Mouse (Mus musculus) heart, embryonic 15.5 days (tissue): ENCODE results near the gene Prrc2a. TPM values are rescaled to one million over a fixed set of nuclear protein-coding genes. Genes with fewer than 3 reads are reported as not detected.

Experiments used
- ATAC-seq: fragments of 200-750 bp; cut with Nextera tagmentation; replicated peaks from 2 replicates; pipeline ENCODE4 v1.8.0; 2017; ENCODE audit warnings: low read depth, moderate TSS enrichment; ENCODE audit not compliant: insufficient number of reproducible peaks, insufficient read depth, low FRiP score
- H3K27ac ChIP-seq: fragments of 300-500 bp; sonication (generic); 2 replicates; pipeline ENCODE4 v1.5.1; 2015; ENCODE audit warnings: mild to moderate bottlenecking, inconsistent platforms
- H3K27me3 ChIP-seq: fragments of 300-500 bp; sonication (generic); 2 replicates; pipeline ENCODE4 v1.6.1; 2015; ENCODE audit warnings: inconsistent platforms
- H3K36me3 ChIP-seq: fragments of 300-500 bp; sonication (generic); 2 replicates; pipeline ENCODE4 v1.6.1; 2015; ENCODE audit warnings: mild to moderate bottlenecking, inconsistent platforms
- H3K4me1 ChIP-seq: fragments of 300-500 bp; sonication (generic); replicated peaks from 2 replicates; pipeline ENCODE4 v1.6.1; 2015; ENCODE audit warnings: inconsistent platforms
- H3K4me2 ChIP-seq: fragments of 300-500 bp; sonication (generic); 2 replicates; pipeline ENCODE4 v1.6.1; 2015; ENCODE audit warnings: inconsistent platforms, mild to moderate bottlenecking, moderate library complexity
- H3K4me3 ChIP-seq: fragments of 300-500 bp; sonication (generic); 2 replicates; pipeline ENCODE4 v1.5.1; 2015; ENCODE audit warnings: mild to moderate bottlenecking, inconsistent platforms
- H3K9ac ChIP-seq: fragments of 300-500 bp; sonication (generic); 2 replicates; pipeline ENCODE4 v1.6.1; 2015; ENCODE audit warnings: mild to moderate bottlenecking, inconsistent platforms
- H3K9me3 ChIP-seq: fragments of 300-500 bp; sonication (generic); replicated peaks from 2 replicates; pipeline ENCODE4 v1.6.1; 2016; ENCODE audit warnings: inconsistent platforms
- WGBS: fragments of 180-500 bp; shearing (Covaris S2); methylation state at CpG from one replicate; pipeline ENCODE4 v1.1.7; 2015; ENCODE audit warnings: mixed read lengths; 5-methylcytosine and 5-hydroxymethylcytosine counted together
- polyA plus RNA-seq: library from polyadenylated mRNA; unstranded; fragments of >200 nt; fragmentation: Nextera tagmentation; extraction: Ambion mirVana; gene quantifications from 2 replicates; pipeline ENCODE4 v1.2.1, GENCODE M21; 2015

Gene Prrc2a
- polyA plus RNA-seq, 1 experiment from 2014 or later: 95.1 TPM

- Histone ChIP-seq H3K4me1 (peaks cover 5% of the 10 kb centered on the region; the same call in 1 of the 2 replicates), H3K27ac (peak within 1 kb of the TSS; percentile 37; the same call in 1 of the 2 replicates), H3K4me2 (no peak within 1 kb of the TSS), H3K9me3 (no peaks in the 10 kb centered on the region), H3K9ac (no peak within 1 kb of the TSS), H3K4me3 (0 out of 2 replicates have a peak within 1 kb of the TSS, but pooled peaks have one; percentile 3), H3K36me3 (no peaks in the 10 kb centered on the region), H3K27me3 (no peaks in the 10 kb centered on the region)
- no peak for ATAC-seq
- 65% methylated on average over 7 of the region's 7 CpGs for WGBS
Measured at GRCm38 (mm10) chr17:35187959-35188610, 23.4 kb upstream of the Prrc2a start, which contains the start of gene Lst1. Gene Lst1 (minus strand): TSS chr17:35188439.

GRCm38 (mm10) chr17:35187345-35187744 is 22.6 kb upstream of the Prrc2a start:
- Histone ChIP-seq H3K36me3 (no peaks in the 10 kb centered on the region), H3K4me3 (0 out of 2 replicates have a peak overlapping the region, but pooled peaks have one; percentile 3), H3K27me3 (no peaks in the 10 kb centered on the region), H3K4me2 (no peak overlapping the region), H3K4me1 (peaks cover 5% of the 10 kb centered on the region; the same call in 1 of the 2 replicates), H3K27ac (no peak overlapping the region), H3K9ac (no peak overlapping the region), H3K9me3 (no peaks in the 10 kb centered on the region)
- 62% methylated on average over 4 of the region's 4 CpGs for WGBS
- no peak for ATAC-seq

DNA sequence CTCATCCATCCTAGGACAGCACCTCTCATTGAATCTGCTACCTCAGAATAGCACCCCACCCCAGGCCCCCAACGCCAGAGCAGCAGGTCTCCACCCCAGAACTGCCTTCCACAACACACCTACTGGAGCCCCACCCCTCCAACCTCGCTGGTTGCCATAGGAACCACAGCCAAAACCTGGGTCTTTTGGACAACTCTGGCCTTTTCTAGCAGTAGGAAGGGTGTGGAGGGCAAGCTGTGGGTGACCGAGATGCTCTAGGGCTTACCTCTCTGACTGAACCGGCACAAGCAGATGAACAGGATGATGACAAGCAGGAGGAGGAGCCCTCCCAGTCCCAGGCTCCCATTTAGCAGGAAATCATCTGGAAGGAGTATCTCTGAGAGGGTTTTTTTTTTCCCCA is 22.0 kb upstream of the Prrc2a start:
- peak overlapping the region; percentile 64 for H3K4me2 ChIP-seq
- H3K36me3 ChIP-seq: no peaks in the 10 kb centered on the region
- H3K4me3 ChIP-seq: peak overlapping the region; percentile 53
- no peaks in the 10 kb centered on the region for H3K9me3 ChIP-seq
- H3K27me3 ChIP-seq: no peaks in the 10 kb centered on the region
- peak; percentile 52 for ATAC-seq
- H3K27ac ChIP-seq: peak overlapping the region; percentile 51
- WGBS: 2% methylated on average over 4 of the region's 4 CpGs
- H3K9ac ChIP-seq: no peak overlapping the region
- H3K4me1 ChIP-seq: peaks cover 5% of the 10 kb centered on the region; the same call in 1 of the 2 replicates

DNA sequence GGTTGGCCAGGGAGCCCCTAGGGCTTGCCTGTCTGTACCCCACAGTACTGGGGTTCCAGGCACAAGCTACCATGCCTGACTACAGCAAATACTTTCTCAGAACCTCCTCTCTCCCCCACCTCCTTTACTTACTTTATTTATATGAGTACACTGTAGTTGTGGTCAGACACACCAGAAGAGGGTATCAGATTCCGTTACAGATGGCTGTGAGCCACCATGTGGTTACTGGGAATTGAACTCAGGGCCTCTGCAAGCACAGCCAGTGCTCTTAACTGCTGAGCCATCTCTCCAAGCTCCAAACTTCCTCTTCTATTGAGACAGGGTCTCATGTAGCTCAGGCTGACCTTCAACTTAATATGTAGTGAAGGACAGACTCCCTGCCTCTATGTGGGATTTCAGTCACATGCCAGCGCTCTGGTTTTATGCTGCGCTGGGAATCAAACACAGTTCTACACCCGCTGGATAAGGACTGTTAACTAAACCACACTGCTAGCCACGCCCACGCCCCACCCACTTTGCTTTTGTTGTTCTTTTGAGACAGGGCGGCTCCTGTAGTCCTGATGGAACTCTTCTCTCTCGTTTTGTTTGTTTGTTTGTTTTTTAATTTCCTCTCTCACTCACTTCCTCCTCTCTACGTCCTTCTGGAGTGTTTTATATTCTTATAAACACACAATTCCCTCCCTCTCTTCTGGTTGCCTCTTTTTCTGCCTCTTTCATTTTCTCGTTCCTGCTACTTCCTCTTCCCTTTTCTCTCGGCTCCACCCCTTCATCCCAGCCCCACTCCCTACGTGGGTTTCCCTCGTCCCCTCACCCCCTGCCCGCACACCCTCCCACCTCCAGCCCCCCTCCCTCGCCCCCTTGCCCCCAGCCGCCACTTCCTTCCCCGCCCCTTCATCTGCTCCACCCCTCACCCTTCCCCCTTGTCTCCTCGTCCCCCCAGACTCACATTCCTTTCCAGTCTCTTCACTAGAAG is 21.2 kb upstream of the Prrc2a start:
- Histone ChIP-seq H3K36me3 (no peaks in the 10 kb centered on the region), H3K27ac (peak overlapping the region; percentile 51), H3K9me3 (no peaks in the 10 kb centered on the region), H3K4me3 (peak overlapping the region; percentile 53), H3K4me2 (peak overlapping the region; percentile 64), H3K27me3 (no peaks in the 10 kb centered on the region), H3K9ac (peak overlapping the region; percentile 29), H3K4me1 (peaks cover 5% of the 10 kb centered on the region; the same call in 1 of the 2 replicates)
- no peak; the same call in 1 of the 2 replicates for ATAC-seq
- WGBS: 4% methylated on average over 17 of the region's 18 CpGs

- no peak for ATAC-seq
- no peaks in the 10 kb centered on the region for H3K4me1 ChIP-seq
- H3K27ac ChIP-seq: no peak overlapping the region
- WGBS: 78% methylated on average over 5 of the region's 5 CpGs
- no peaks in the 10 kb centered on the region for H3K36me3 ChIP-seq
- H3K9ac ChIP-seq: no peak overlapping the region
- H3K9me3 ChIP-seq: no peaks in the 10 kb centered on the region
- no peaks in the 10 kb centered on the region for H3K27me3 ChIP-seq
- no peak overlapping the region for H3K4me2 ChIP-seq
- H3K4me3 ChIP-seq: no peak overlapping the region
Measured at GRCm38 (mm10) chr17:35180093-35180492, 15.4 kb upstream of the Prrc2a start.

GRCm38 (mm10) chr17:35178528-35178927 is 13.8 kb upstream of the Prrc2a start:
- Histone ChIP-seq H3K4me1 (no peaks in the 10 kb centered on the region), H3K9ac (no peak overlapping the region), H3K4me2 (no peak overlapping the region), H3K27ac (no peak overlapping the region), H3K9me3 (no peaks in the 10 kb centered on the region), H3K27me3 (no peaks in the 10 kb centered on the region), H3K4me3 (no peak overlapping the region), H3K36me3 (no peaks in the 10 kb centered on the region)
- WGBS: 7% methylated on average over 5 of the region's 5 CpGs
- 0 out of 2 replicates have a peak, but pooled peaks have one; percentile 39 for ATAC-seq

DNA sequence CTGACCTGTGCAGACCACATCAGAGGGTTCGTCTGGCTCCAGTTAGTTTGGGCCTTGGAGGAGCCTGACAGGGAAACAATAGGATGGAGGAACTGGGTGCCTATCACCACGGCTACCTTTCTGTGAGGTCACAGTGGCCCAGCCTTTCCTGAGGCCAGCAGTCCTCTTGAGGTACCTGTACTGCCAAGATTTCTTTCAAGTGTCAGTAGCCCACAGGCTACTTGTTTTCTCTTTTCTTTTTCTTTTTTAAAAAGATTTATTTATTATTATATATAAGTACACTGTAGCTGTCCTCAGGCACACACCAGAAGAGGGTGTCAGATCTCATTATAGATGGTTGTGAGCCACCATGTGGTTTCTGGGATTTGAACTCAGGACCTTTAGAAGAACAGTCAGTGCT is 11.3 kb upstream of the Prrc2a start, which contains the start of gene Aif1:
Aif1 (minus strand) TSS at position 101 of the 400 bp plus-strand sequence.
- H3K9ac ChIP-seq: no peak within 1 kb of the TSS
- no peak within 1 kb of the TSS for H3K4me3 ChIP-seq
- no peak within 1 kb of the TSS for H3K27ac ChIP-seq
- no peak for ATAC-seq
- no peak within 1 kb of the TSS for H3K4me2 ChIP-seq
- H3K4me1 ChIP-seq: 0 out of 2 replicates have a peak, but pooled peaks cover 5% of the 10 kb centered on the region
- H3K27me3 ChIP-seq: no peaks in the 10 kb centered on the region
- 74% methylated on average over 2 of the region's 2 CpGs for WGBS
- no peaks in the 10 kb centered on the region for H3K36me3 ChIP-seq
- no peaks in the 10 kb centered on the region for H3K9me3 ChIP-seq

DNA sequence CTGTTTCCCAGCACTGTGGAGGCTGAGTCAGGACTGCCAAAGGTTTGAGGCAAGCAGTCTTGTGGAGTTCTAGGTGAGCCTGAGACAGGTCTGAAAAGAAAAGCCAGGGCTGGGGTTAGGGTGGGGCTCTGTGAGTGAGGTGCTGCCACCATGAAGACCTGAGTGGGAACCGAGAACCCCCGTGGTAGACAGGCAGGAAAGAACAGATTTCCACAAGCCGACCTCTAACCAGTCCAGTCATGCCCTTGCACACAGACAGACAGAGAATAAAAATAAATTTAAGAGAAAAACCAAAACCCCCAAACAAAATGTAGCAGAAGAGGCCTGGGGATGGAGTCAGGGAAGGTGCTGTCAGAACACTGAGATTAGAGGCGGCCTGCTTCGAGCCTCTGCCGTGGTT is 10.7 kb upstream of the Prrc2a start:
- Histone ChIP-seq H3K4me3 (no peak overlapping the region), H3K27ac (no peak overlapping the region), H3K9me3 (no peaks in the 10 kb centered on the region), H3K4me1 (0 out of 2 replicates have a peak, but pooled peaks cover 5% of the 10 kb centered on the region), H3K27me3 (no peaks in the 10 kb centered on the region), H3K4me2 (no peak overlapping the region), H3K9ac (no peak overlapping the region), H3K36me3 (no peaks in the 10 kb centered on the region)
- 74% methylated on average over 6 of the region's 6 CpGs for WGBS
- ATAC-seq: no peak

- Histone ChIP-seq H3K4me1 (0 out of 2 replicates have a peak, but pooled peaks cover 5% of the 10 kb centered on the region), H3K9ac (no peak overlapping the region), H3K4me2 (no peak overlapping the region), H3K36me3 (no peaks in the 10 kb centered on the region), H3K9me3 (no peaks in the 10 kb centered on the region), H3K27me3 (no peaks in the 10 kb centered on the region), H3K27ac (no peak overlapping the region), H3K4me3 (no peak overlapping the region)
- WGBS: 57% methylated on average over 8 of the region's 8 CpGs
- no peak for ATAC-seq
Measured at GRCm38 (mm10) chr17:35174201-35174977, 9.7 kb upstream of the Prrc2a start.

DNA sequence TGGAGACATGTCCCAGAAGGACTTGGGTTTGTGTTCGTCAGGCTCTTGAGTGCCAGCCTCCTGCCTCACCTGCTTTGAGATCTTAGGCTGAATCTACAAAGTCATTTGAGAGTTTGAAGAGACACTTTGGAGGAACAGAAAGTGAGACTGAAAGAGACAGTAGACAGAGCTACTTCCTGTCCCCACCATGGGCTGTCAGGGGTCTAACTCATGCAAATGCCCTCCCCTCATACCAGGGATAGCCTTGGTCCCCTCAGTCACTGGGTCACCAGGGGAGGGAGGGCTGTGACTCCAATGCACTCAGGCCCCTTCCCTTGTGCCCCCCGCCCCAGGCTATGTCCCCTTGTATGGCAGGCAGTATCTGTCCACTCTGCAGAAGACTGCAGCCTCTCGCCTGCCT is 8.6 kb upstream of the Prrc2a start:
- Histone ChIP-seq H3K36me3 (no peaks in the 10 kb centered on the region), H3K4me1 (0 out of 2 replicates have a peak, but pooled peaks cover 5% of the 10 kb centered on the region), H3K4me3 (no peak overlapping the region), H3K27me3 (no peaks in the 10 kb centered on the region), H3K9me3 (no peaks in the 10 kb centered on the region), H3K27ac (peak overlapping the region; percentile 6; the same call in 1 of the 2 replicates), H3K4me2 (no peak overlapping the region), H3K9ac (no peak overlapping the region)
- 61% methylated on average over 3 of the region's 3 CpGs for WGBS
- no peak for ATAC-seq
